Comparison of ENCODE assay signal across 13 mouse cellular contexts in genomic region chr1:122393660-122394355, GRCm38 (mm10).
DNase-seq lines count a peak whose midpoint lies in the region.
"Had no signal": no experiment of that assay in that cellular context is flagged by ENCODE, and none has a peak within 500 bp of the region (broad histone marks: within the 10 kb centered on the region; RNA-seq: fewer than 3 reads in every experiment).

No protein-coding gene starts in this region.

- DNase-seq in frontal cortex, postnatal 36 days (ENCODE audit: low spot score in 2 of 2) = peak; percentile 17 to 24
- DNase-seq in frontal cortex, postnatal 25 days (ENCODE audit: low spot score in 2 of 2) = no peak
- DNase-seq in right cerebral cortex, adult 2 months (ENCODE audit: low spot score in 2 of 2) = peak; percentile 26 to 53
- DNase-seq in right cerebral cortex, postnatal 14 days = no peak
- DNase-seq in layer of hippocampus, adult 8-10 months (ENCODE audit: low spot score in 2 of 2) = peak; percentile 15 to 38
- DNase-seq in retina, postnatal 1 day = peak; percentile 6
- DNase-seq in urinary bladder, postnatal 10 days (ENCODE audit: low spot score) = no peak
- no peak for DNase-seq in lung, postnatal 14 days
- DNase-seq: cerebellum, postnatal 10 days; gastrocnemius, postnatal 25 days; kidney, postnatal 36 days; liver; thymus, postnatal 4 days had no signal

Comparison
In these comparisons a context has a peak if more than half of its experiments do, and no peak if none do; other contexts are left out.
1. DNase-seq: peak in frontal cortex, postnatal 36 days (2 of 2), right cerebral cortex, adult 2 months (2 of 2), layer of hippocampus, adult 8-10 months (2 of 2) and retina, postnatal 1 day (single experiment); none in frontal cortex, postnatal 25 days (0 of 2), right cerebral cortex, postnatal 14 days (single experiment), urinary bladder, postnatal 10 days (single experiment) and lung, postnatal 14 days (single experiment).